Mouse (Mus musculus): ENCODE results near the gene Zbtb8a.

Zbtb8a gene

DNA sequence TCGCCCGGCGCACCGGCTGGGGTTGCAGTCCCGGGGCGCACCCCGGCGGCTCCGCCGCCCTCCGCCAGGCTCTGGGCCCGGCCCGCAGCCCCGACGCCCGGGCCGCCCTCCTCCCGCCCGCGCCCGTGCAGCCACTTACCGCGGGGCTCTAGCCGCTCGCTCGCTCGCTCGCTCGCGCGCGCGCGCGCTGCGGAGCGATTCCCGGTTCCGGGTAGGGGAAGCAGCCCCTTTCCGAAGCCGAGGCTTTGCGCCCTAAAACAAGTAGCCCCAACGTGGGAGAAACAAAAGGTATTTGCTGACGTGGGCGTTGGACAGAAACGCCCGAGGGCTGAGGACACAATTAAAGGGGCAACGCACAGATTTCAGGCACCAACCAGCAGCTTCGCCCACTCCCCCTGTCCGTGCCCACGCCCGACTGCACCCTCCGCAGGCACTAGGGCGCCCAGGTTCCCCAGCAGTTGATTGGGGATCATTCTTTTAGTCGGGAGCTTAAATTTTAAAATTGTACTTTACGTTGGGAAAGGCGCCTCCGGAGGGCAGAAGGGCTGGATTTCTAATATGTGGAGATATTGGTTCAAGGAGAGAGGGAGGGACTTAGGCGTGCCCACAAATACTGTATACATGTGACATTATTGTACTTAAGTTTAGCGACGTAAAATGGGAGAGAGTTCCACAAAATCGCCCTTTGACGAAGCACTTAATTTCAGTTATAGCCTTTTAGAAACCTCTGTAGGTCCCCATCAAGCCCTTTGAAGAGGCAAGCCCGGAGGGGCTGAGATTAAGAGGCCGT is at the start of gene Zbtb8a:
Gene Zbtb8a (minus strand): TSS at position 516 of the 790 bp plus-strand sequence.
- 2% methylated on average over 64 of the region's 65 CpGs for WGBS

DNA sequence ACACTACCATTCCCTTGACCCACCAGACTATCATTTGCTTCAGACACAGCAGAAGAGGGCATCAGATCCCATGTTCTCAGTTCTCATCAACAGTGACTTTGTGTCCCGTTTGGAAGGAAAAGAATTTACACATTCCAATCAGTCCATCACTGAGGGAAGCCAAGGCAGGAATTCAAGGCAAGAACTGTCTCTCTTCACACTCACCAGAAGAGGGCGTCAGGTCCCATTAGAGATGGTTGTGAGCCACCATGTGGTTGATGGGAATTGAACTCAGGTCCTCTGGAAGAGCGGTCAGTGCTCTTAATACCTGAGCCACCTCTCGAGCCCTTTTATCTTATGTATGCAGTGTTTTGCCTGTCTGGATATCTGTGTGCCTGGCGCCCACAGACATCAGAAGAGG is 40.4 kb upstream of the Zbtb8a start:
- WGBS = 77% methylated on average over 5 of the region's 5 CpGs

GRCm38 (mm10) chr4:129416478-129416877 is 38.6 kb upstream of the Zbtb8a start:
- WGBS = 89% methylated on average over 5 of the region's 5 CpGs

- WGBS = 91% methylated on average over 5 of the region's 5 CpGs
Observed at GRCm38 (mm10) chr4:129415892-129416291, 38.0 kb upstream of the Zbtb8a start.

- WGBS = 93% methylated on average over 3 of the region's 3 CpGs
Observed at GRCm38 (mm10) chr4:129410532-129410931, 32.6 kb upstream of the Zbtb8a start.

DNA sequence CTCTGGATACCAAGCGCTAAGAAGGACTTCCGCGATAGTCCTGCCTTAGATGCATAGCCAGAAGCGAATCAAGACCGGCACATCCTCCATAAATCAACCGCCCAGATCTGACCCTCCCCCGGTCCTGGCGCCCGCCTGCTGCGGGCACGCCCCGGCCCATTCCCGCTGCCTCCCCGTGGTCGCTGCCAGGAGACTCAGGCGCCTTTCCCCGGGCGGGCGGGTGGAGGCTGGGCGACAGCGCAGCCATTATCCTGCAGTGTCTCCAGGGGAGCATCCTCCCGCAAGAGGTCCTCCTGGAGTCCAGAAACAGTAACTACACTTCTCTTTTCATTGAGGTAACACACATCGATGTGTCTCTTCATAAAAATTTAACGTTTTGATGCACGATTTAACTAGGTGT is 28.5 kb upstream of the Zbtb8a start:
- WGBS = 4% methylated on average over 25 of the region's 25 CpGs

DNA sequence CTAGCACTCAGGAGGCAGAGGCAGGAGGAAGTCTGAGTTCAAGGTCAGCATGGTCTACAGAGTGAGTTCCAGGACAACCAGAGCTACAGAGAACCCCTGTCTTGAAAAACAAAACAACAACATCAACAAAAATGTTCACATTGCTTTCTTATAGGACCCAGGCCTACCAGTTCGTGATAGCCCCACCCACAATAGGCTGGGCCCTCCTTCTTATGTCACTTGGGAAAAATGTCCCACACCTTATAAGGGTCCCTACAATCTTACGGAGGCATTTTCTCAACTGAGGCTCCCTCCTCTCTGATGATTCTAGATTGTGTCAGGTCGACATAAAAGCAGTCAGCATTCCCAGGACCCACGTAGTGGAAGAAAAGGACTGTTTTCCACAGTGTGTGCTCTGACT is 21.9 kb upstream of the Zbtb8a start:
- WGBS = 92% methylated on average over 4 of the region's 4 CpGs

DNA sequence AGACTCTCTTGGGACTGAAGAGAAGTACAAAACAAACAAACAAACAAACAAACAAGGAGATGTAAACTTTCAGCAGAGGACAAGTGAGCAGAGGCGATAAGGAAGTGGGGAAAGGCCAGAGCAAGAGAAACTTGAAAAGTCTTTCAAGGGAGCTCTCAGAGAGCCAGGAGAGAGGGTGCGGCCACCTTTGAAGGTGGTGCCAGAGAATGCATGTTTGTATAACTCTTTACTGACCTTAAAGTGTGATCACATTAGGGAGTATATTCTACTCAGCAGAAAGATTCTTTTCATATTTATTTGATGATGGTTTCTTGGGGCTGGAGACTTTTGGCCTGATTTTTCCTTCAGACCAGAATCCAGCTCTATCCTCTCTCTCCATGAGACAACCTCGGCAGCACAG is 19.0 kb upstream of the Zbtb8a start:
- 83% methylated on average over 3 of the region's 3 CpGs for WGBS

- 60% methylated on average over 12 of the region's 12 CpGs for WGBS
Observed at GRCm38 (mm10) chr4:129394089-129394870, 16.4 kb upstream of the Zbtb8a start.

GRCm38 (mm10) chr4:129390936-129391557 is 13.1 kb upstream of the Zbtb8a start:
- WGBS = 85% methylated on average over 7 of the region's 7 CpGs

GRCm38 (mm10) chr4:129390216-129390743 is 12.4 kb upstream of the Zbtb8a start:
- 74% methylated on average over 14 of the region's 14 CpGs for WGBS

GRCm38 (mm10) chr4:129388404-129388803 is 10.5 kb upstream of the Zbtb8a start:
- 84% methylated on average over 5 of the region's 5 CpGs for WGBS

GRCm38 (mm10) chr4:129386989-129387388 is 9.1 kb upstream of the Zbtb8a start:
- 83% methylated on average over 2 of the region's 2 CpGs for WGBS

DNA sequence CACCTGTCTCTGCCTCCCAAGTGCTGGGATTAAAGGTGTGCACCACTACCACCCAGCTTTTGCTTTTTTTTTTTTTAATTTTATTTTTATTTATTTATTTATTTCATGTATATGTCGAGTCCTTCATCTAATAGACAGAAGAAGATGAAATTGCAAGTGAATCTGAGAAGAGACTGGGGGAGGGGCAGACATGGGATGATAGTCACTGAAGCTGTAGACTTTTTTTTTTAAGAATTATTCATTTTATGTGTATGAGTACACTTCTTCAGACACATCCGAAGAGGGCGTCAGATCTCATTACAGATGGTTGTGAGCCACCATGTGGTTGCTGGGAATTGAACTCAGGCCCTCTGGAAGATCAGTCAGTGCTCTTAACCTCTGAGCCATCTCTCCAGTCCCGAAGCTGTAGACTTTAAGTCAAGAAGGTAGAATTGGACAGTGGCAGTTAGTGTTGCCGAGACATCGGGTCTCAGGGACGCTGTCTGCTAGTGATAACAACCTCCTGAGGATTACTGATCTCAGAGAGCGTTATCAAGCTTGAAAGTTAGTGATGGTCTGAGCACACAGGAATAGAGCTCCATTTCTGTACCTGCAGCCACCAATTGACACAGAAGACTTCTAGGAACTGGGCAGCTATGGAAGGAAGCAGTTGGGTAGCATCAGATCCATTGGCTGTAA is 8.5 kb upstream of the Zbtb8a start:
- WGBS = 94% methylated on average over 8 of the region's 8 CpGs

- 83% methylated on average over 11 of the region's 11 CpGs for WGBS
Observed at GRCm38 (mm10) chr4:129385685-129386084, 7.8 kb upstream of the Zbtb8a start.

- 38% methylated on average over 6 of the region's 6 CpGs for WGBS
Observed at GRCm38 (mm10) chr4:129384440-129384839, 6.5 kb upstream of the Zbtb8a start.

GRCm38 (mm10) chr4:129383586-129383985 is 5.7 kb upstream of the Zbtb8a start:
- WGBS = 91% methylated on average over 3 of the region's 3 CpGs

GRCm38 (mm10) chr4:129382488-129382887 is 4.6 kb upstream of the Zbtb8a start:
- WGBS = 85% methylated on average over 2 of the region's 2 CpGs

- WGBS = 91% methylated on average over 9 of the region's 9 CpGs
Observed at GRCm38 (mm10) chr4:129382029-129382428, 4.1 kb upstream of the Zbtb8a start.

GRCm38 (mm10) chr4:129381148-129381547 is 3.2 kb upstream of the Zbtb8a start:
- 63% methylated on average over 8 of the region's 8 CpGs for WGBS

GRCm38 (mm10) chr4:129379805-129380204 is 1.9 kb upstream of the Zbtb8a start:
- 78% methylated on average over 3 of the region's 3 CpGs for WGBS

All from cerebral cortex, adult 2 months (tissue).